Mouse (Mus musculus) forebrain, embryonic 15.5 days (tissue): ENCODE results near the gene Tpra1. TPM values are rescaled to one million over a fixed set of nuclear protein-coding genes. Genes with fewer than 3 reads are reported as not detected.
A peak's percentile ranks its signal among the peaks of the same experiment; 100 is the strongest.

Source experiments
- ATAC-seq: fragments of 200-750 bp; cut with Nextera tagmentation; replicated peaks from 2 replicates; pipeline ENCODE4 v1.8.0; 2017; ENCODE audit warnings: mild to moderate bottlenecking, moderate TSS enrichment, moderate library complexity
- H3K27ac ChIP-seq: fragments of 300-500 bp; sonication (generic); replicated peaks from 2 replicates; pipeline ENCODE4 v1.5.1; 2015; ENCODE audit warnings: mild to moderate bottlenecking, inconsistent platforms
- H3K27me3 ChIP-seq: fragments of 300-500 bp; sonication (generic); 2 replicates; pipeline ENCODE4 v1.6.1; 2015; ENCODE audit warnings: inconsistent platforms
- H3K36me3 ChIP-seq: fragments of 300-500 bp; sonication (generic); 2 replicates; pipeline ENCODE4 v1.6.1; 2015; ENCODE audit warnings: mild to moderate bottlenecking, inconsistent platforms
- H3K4me1 ChIP-seq: fragments of 300-500 bp; sonication (generic); 2 replicates; pipeline ENCODE4 v1.6.1; 2015; ENCODE audit warnings: inconsistent platforms
- H3K4me2 ChIP-seq: fragments of 300-500 bp; sonication (generic); replicated peaks from 2 replicates; pipeline ENCODE4 v1.6.1; 2015; ENCODE audit warnings: mild to moderate bottlenecking, inconsistent platforms
- H3K4me3 ChIP-seq: fragments of 300-500 bp; sonication (generic); 2 replicates; pipeline ENCODE4 v1.5.1; 2015; ENCODE audit warnings: mild to moderate bottlenecking, inconsistent platforms
- H3K9ac ChIP-seq: fragments of 300-500 bp; sonication (generic); replicated peaks from 2 replicates; pipeline ENCODE4 v1.6.1; 2015; ENCODE audit warnings: mild to moderate bottlenecking, inconsistent platforms
- H3K9me3 ChIP-seq: fragments of 300-500 bp; sonication (generic); 2 replicates; pipeline ENCODE4 v1.6.1; 2016; ENCODE audit warnings: inconsistent platforms
- WGBS: fragments of 180-500 bp; shearing (Covaris S2); methylation state at CpG from one replicate; pipeline ENCODE4 v1.1.7; 2015; ENCODE audit warnings: mixed read lengths; 5-methylcytosine and 5-hydroxymethylcytosine counted together
- polyA plus RNA-seq: library from polyadenylated mRNA; unstranded; fragments of >200 nt; fragmentation: Nextera tagmentation; extraction: Ambion mirVana; gene quantifications from 2 replicates; pipeline ENCODE4 v1.2.1, GENCODE M21; 2015

Gene Tpra1
- polyA plus RNA-seq, 1 experiment from 2014 or later = 61.5 TPM

DNA sequence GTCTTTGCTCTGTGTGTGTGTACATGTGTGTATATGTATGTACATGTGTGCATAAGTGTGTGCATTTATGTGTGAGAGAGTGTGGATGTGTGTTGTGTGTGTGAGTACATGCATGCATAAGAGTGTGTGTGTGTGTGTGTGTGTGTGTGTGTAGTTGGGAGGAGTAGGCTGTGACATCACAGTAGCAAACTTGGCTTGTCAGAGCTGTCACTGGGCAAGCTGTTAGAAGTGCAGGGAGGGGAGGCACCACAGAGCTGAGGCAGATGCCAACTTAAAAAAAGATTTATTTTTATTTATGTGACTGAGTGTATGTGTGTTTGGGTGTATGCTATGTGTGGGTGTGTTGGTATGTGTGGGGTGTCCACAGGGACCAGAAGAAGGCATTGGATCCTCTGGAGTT is 11.4 kb downstream of the Tpra1 start:
- Histone ChIP-seq H3K4me1 (no peaks in the 10 kb centered on the region), H3K4me2 (no peak overlapping the region), H3K27me3 (no peaks in the 10 kb centered on the region), H3K27ac (no peak overlapping the region), H3K9me3 (no peaks in the 10 kb centered on the region), H3K9ac (no peak overlapping the region), H3K36me3 (peaks cover 3% of the 10 kb centered on the region; the same call in 1 of the 2 replicates), H3K4me3 (no peak overlapping the region)
- no peak for ATAC-seq

DNA sequence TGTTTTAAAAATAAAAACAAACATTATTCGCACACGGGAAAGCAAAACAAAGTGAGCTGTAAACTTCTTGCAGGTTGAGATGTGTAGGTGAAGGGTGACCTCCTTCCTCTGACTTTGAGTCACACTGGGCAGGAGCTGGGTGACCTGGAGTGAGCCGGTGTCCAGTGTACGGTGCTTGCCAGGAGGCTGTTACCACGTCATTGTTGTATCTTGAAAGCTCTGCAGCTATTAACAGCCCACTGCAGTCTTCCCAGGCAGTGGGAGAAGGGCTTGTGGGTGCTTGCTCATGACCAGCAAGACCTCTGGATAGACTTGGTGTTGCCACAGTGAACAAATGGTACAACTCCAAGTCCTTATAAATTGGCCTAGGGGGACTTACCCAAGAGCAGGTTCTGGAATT is 12.7 kb downstream of the Tpra1 start:
- 73% methylated on average over 5 of the region's 5 CpGs for WGBS
- Histone ChIP-seq H3K27ac (no peak overlapping the region), H3K9ac (no peak overlapping the region), H3K4me2 (no peak overlapping the region), H3K9me3 (no peaks in the 10 kb centered on the region), H3K36me3 (peaks cover 1% of the 10 kb centered on the region; the same call in 1 of the 2 replicates), H3K27me3 (no peaks in the 10 kb centered on the region), H3K4me1 (no peaks in the 10 kb centered on the region), H3K4me3 (no peak overlapping the region)
- no peak for ATAC-seq

DNA sequence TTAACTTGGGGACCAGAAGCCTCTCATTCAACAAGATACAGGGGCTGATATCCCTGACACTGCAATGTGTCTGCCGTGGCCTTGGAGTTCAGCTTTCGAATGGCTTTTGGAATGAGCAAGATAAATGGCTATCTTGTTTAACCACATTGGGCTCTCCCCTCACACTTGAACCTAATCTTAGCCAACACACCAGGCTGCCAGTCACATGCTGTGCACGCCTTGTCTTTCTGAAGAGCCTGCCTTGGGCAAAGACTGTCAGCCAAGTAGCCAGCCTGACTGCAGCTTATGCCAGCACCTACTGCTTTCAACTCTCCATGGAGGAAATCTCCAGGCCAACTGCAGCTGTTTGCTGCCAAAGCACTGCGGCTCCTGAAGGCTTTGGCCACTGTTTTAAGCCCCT is 13.5 kb downstream of the Tpra1 start:
- WGBS = 74% methylated on average over 4 of the region's 4 CpGs
- H3K4me3 ChIP-seq = no peak overlapping the region
- H3K27me3 ChIP-seq = no peaks in the 10 kb centered on the region
- H3K9me3 ChIP-seq = no peaks in the 10 kb centered on the region
- H3K27ac ChIP-seq = no peak overlapping the region
- no peaks in the 10 kb centered on the region; the same call in 1 of the 2 replicates for H3K36me3 ChIP-seq
- H3K4me2 ChIP-seq = no peak overlapping the region
- no peak overlapping the region for H3K9ac ChIP-seq
- H3K4me1 ChIP-seq = no peaks in the 10 kb centered on the region
- no peak for ATAC-seq

DNA sequence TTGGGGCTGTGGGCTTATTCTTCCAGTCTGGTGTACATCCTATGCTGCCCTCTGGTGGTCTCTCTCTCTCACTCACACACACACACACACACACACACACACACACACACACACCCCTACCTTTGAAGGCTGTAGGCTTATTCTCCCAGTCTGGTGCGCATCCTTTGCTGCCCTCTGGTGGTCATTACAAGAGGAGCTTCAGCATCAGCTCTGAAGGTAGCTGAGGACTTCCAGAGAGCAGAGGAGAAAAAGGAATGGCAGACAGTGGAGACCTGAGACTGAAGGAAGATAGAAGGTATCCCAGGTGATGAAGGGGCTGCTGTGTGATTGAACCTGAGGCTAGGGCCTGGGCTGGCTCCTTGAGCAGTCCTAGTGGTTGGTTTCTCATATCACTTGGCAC is 14.1 kb downstream of the Tpra1 start:
- H3K36me3 ChIP-seq = no peaks in the 10 kb centered on the region; the same call in 1 of the 2 replicates
- H3K27me3 ChIP-seq = no peaks in the 10 kb centered on the region
- H3K4me2 ChIP-seq = no peak overlapping the region
- no peak overlapping the region for H3K27ac ChIP-seq
- no peaks in the 10 kb centered on the region for H3K9me3 ChIP-seq
- 0 out of 2 replicates have a peak, but pooled peaks have one; percentile 17 for ATAC-seq
- H3K9ac ChIP-seq = no peak overlapping the region
- no peak overlapping the region for H3K4me3 ChIP-seq
- no peaks in the 10 kb centered on the region for H3K4me1 ChIP-seq
- 67% methylated on average over 1 of the region's 1 CpGs for WGBS

DNA sequence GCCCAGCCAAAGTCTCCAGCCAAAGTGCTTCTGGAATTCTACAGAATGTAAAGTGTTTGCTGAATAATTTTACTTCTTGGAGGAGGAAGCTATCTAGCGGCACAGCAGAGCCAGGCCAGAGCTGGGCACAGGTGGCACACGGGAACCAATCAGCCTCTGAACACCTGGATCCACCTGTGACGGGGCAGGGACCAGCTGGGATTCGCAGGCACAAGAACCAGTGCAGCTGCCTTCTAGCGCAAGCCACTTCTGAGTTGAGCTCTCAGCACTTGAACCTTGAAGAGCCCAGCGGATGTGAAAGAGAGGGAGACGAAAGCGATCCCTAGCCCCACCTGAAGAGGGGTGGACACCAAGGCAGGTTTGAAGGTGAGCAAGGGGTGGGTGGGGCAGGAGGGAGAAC is 16.8 kb downstream of the Tpra1 start:
- Histone ChIP-seq H3K4me2 (no peak overlapping the region), H3K9me3 (no peaks in the 10 kb centered on the region), H3K4me1 (no peaks in the 10 kb centered on the region), H3K27ac (no peak overlapping the region), H3K4me3 (no peak overlapping the region), H3K36me3 (no peaks in the 10 kb centered on the region), H3K27me3 (no peaks in the 10 kb centered on the region), H3K9ac (no peak overlapping the region)
- no peak for ATAC-seq
- 72% methylated on average over 8 of the region's 8 CpGs for whole genome bisulfite sequencing

DNA sequence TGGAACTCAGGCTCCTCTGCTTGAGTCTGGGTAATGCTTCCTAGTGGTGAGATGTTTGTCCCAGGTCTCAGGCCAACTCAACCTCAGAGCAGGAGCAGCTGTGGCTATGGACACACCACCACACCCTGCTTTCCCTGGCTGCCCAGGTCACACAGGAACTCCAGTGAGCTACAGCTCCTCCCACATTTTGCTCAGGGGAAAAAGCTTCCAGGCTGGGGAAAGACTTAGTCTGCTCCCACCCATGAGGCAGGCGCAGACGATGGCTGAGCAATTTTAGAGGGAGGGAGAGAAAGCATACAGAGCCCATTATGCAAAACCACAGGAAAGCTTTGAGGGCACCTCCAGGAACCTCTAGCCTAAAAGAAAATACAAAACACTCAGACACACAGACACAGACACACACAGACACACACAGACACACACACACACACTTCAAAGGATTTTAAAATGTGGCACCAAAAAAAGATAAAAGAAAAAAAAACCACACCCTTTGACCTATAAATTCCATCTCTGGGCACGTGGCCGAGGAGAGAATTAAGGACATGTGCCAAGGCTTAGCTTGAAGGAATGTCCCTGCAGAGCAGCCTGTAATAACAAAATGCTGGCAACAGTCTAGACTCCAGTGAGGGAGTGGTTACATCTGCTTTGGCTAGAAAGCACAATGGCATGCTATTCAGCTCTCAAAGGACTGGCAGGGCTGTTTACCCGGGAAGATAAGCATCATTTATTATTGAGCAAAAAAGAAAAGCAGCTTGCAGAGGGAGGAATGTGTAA is 22.6 kb downstream of the Tpra1 start:
- Histone ChIP-seq H3K27me3 (0 out of 2 replicates have a peak, but pooled peaks cover 4% of the 10 kb centered on the region), H3K36me3 (no peaks in the 10 kb centered on the region), H3K9ac (no peak overlapping the region), H3K4me3 (no peak overlapping the region), H3K4me1 (peaks cover 26% of the 10 kb centered on the region), H3K27ac (peak overlapping the region; percentile 82), H3K4me2 (no peak overlapping the region), H3K9me3 (no peaks in the 10 kb centered on the region)
- WGBS = 5% methylated on average over 5 of the region's 5 CpGs
- peak; percentile 55; the same call in 1 of the 2 replicates for ATAC-seq

DNA sequence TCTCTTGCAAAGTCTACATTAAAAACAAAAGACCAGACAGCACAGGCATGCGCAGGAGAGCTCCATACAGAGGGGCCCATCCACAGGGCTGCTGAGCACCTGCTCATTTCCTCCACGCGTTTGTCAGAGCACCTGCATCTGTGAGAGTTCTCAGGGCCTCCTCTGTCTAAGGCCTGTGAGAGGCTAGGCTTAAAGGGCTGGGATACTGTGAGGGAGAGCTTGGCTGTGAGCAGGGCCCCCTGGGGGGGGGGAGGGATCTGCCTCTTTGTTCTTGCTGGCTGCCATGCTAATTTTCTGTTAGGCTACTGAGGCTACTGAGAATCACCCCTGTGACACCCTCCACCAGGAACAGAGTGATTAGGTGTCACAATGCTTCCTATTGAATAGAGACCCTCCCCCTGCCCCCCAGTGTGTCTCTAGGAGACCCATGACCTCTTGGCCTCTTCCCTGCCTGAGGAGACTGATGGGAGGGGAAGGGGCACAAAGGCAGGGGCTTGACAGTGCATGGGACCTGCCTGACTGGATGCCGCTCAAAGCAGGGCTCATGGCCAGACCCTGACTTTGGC is 23.7 kb downstream of the Tpra1 start:
- ATAC-seq = peak; percentile 62
- H3K9me3 ChIP-seq = no peaks in the 10 kb centered on the region
- no peaks in the 10 kb centered on the region for H3K36me3 ChIP-seq
- WGBS = 9% methylated on average over 4 of the region's 4 CpGs
- H3K27ac ChIP-seq = peak overlapping the region; percentile 82
- H3K4me1 ChIP-seq = peaks cover 30% of the 10 kb centered on the region
- H3K9ac ChIP-seq = no peak overlapping the region
- H3K4me2 ChIP-seq = no peak overlapping the region
- no peak overlapping the region for H3K4me3 ChIP-seq
- H3K27me3 ChIP-seq = 0 out of 2 replicates have a peak, but pooled peaks cover 4% of the 10 kb centered on the region

DNA sequence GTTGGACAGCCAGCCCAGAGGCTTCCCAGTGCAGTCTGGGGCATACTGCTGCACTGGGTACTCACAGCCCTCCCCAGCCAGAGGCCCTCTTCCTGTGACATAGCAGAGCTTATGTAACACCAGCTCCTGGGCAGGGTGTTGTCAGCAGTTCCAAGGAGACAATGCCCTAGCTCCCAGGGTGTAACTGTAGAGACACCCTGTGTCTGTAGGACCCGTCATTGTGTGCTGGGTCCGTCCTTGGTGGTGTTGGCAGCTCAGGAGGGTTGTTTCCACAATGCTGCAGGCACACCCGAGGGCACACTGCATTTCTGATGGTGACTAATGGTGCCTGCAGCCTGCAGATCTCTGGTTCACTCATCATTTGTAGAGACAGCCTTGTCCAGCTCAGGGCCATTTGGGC is 24.8 kb downstream of the Tpra1 start:
- H3K36me3 ChIP-seq = no peaks in the 10 kb centered on the region
- ATAC-seq = no peak
- peaks cover 30% of the 10 kb centered on the region for H3K4me1 ChIP-seq
- no peak overlapping the region for H3K4me3 ChIP-seq
- H3K9me3 ChIP-seq = no peaks in the 10 kb centered on the region
- H3K27ac ChIP-seq = no peak overlapping the region; the same call in 1 of the 2 replicates
- no peak overlapping the region for H3K4me2 ChIP-seq
- 54% methylated on average over 3 of the region's 3 CpGs for WGBS
- H3K9ac ChIP-seq = no peak overlapping the region
- H3K27me3 ChIP-seq = 0 out of 2 replicates have a peak, but pooled peaks cover 4% of the 10 kb centered on the region

DNA sequence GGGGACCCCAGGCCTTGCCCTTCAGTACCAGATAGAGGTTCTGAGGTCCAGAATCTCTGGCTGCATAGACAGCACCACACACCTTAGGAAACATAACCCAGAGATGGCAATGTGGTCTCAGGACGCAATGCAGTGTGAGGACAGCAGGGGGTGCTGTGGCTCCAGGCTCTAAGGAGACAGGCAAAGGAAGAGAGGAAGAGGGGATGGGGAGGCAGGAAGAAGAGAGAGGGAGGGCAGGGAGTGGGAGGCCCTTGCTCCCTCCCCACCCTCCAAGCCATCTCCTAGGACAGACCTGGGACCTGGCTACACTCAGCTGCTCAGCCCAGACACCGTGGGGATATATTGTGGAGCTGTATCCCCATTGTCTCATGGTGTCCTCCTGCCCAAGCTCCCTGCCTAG is 25.5 kb downstream of the Tpra1 start:
- H3K4me2 ChIP-seq = no peak overlapping the region
- H3K27me3 ChIP-seq = 0 out of 2 replicates have a peak, but pooled peaks cover 4% of the 10 kb centered on the region
- H3K4me3 ChIP-seq = no peak overlapping the region
- H3K36me3 ChIP-seq = no peaks in the 10 kb centered on the region
- ATAC-seq = peak; percentile 44
- H3K9me3 ChIP-seq = no peaks in the 10 kb centered on the region
- H3K4me1 ChIP-seq = peaks cover 30% of the 10 kb centered on the region
- H3K9ac ChIP-seq = no peak overlapping the region
- WGBS = 6% methylated on average over 2 of the region's 2 CpGs
- no peak overlapping the region for H3K27ac ChIP-seq

DNA sequence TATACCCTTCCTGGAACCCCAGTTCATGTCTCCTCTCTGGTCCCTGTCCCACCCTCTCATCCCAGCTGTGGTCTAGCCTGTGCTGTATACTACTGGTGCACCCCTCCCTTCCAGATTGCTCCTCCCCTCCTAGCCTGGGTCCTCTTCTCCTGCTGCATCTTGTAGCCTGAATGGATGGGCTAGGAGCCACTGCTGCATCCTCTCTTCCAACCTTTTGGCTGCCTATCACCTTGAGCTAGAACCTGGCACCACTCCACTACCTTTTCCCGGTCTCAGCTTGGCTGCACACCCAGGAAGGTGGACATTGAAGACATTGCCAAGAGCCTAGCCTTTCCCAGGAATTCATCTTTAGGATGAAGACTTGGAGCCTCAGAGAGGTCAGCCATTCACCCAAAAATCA is 26.0 kb downstream of the Tpra1 start:
- H3K36me3 ChIP-seq = no peaks in the 10 kb centered on the region
- peaks cover 30% of the 10 kb centered on the region for H3K4me1 ChIP-seq
- no peak for ATAC-seq
- H3K4me2 ChIP-seq = no peak overlapping the region
- H3K9me3 ChIP-seq = no peaks in the 10 kb centered on the region
- H3K27ac ChIP-seq = no peak overlapping the region
- WGBS = 61% methylated on average over 1 of the region's 1 CpGs
- H3K27me3 ChIP-seq = 0 out of 2 replicates have a peak, but pooled peaks cover 4% of the 10 kb centered on the region
- no peak overlapping the region for H3K9ac ChIP-seq
- H3K4me3 ChIP-seq = no peak overlapping the region

DNA sequence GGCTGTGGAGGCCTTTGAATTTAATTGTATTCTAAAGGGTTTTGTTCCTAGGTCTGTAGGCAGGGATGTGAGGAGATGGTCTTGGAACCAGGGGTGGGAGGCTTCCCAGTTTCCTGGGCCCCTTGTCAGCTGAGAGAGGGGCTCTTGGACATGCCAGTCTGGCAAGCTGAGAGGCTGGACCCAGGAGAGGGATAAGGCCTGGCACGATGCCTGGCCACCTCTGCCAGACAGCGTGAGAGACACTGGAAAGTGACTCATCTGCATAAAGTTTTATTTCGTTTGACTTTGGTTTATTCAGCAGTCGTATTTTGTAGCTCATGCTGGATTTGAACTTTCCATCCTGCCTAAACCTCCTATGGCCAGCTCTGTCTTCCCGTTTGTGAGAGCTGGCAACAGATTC is 26.5 kb downstream of the Tpra1 start:
- Histone ChIP-seq H3K4me2 (no peak overlapping the region), H3K9ac (no peak overlapping the region), H3K27ac (no peak overlapping the region), H3K27me3 (0 out of 2 replicates have a peak, but pooled peaks cover 4% of the 10 kb centered on the region), H3K9me3 (no peaks in the 10 kb centered on the region), H3K4me1 (peaks cover 30% of the 10 kb centered on the region), H3K36me3 (no peaks in the 10 kb centered on the region), H3K4me3 (no peak overlapping the region)
- WGBS = 53% methylated on average over 5 of the region's 5 CpGs
- ATAC-seq = no peak

DNA sequence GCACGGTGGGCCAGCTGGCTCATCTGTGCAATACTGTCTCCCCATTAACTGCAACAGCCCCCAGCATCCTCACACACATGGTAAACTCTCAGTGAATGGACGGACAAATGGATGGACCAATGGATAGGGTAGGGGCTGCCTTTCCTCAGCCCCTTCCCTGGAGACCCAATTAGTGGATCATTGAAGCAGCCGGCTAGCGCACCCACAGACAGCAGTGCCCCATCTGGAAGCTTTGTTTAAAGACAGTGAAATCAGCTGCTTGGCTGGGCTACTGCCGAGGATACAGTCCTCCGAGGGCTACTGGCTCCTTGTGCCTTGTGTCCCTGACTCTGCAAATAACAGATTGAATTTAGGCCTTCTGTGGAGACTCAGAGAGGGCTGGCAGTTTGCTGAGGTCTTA is 27.4 kb downstream of the Tpra1 start:
- H3K27ac ChIP-seq = no peak overlapping the region; the same call in 1 of the 2 replicates
- H3K9ac ChIP-seq = no peak overlapping the region
- 26% methylated on average over 6 of the region's 6 CpGs for WGBS
- peaks cover 26% of the 10 kb centered on the region for H3K4me1 ChIP-seq
- no peak overlapping the region for H3K4me3 ChIP-seq
- H3K36me3 ChIP-seq = no peaks in the 10 kb centered on the region
- no peak overlapping the region for H3K4me2 ChIP-seq
- no peak for ATAC-seq
- H3K27me3 ChIP-seq = peaks cover 4% of the 10 kb centered on the region; the same call in 1 of the 2 replicates
- no peaks in the 10 kb centered on the region for H3K9me3 ChIP-seq
